Mouse (Mus musculus) stomach, postnatal 0 days (tissue): ENCODE measurements at regions not wholly inside any gene's neighbourhood (a gene's known extent, or its start where the extent isn't known, plus 50 kb on each side); places are given as distances from the start of the nearest gene placed in this dataset.

Experiments
- ATAC-seq: fragments of 200-750 bp; cut with Nextera tagmentation; 2 replicates; pipeline ENCODE4 v1.8.0; 2017; ENCODE audit not compliant: low FRiP score, low TSS enrichment
- DNase-seq: peaks from one replicate; pipeline ENCODE4 v3.0.0-alpha.2; 2016; ENCODE audit warnings: low spot score
- H3K27ac ChIP-seq: fragments of 300-500 bp; sonication (generic); replicated peaks from 2 replicates; pipeline ENCODE4 v1.5.1; 2014; ENCODE audit warnings: mild to moderate bottlenecking, control low read depth
- H3K27me3 ChIP-seq: fragments of 300-500 bp; sonication (generic); 2 replicates; pipeline ENCODE4 v1.6.1; 2014; ENCODE audit warnings: low read length; ENCODE audit not compliant: control insufficient read depth, insufficient read depth
- H3K36me3 ChIP-seq: fragments of 300-500 bp; sonication (generic); 2 replicates; pipeline ENCODE4 v1.6.1; 2014; ENCODE audit warnings: low read length, mixed read lengths; ENCODE audit not compliant: control insufficient read depth, insufficient read depth
- H3K4me1 ChIP-seq: fragments of 300-500 bp; sonication (generic); replicated peaks from 2 replicates; pipeline ENCODE4 v1.6.1; 2014; ENCODE audit warnings: antibody characterized with exemption; ENCODE audit not compliant: control insufficient read depth, insufficient read depth
- H3K4me2 ChIP-seq: fragments of 300-500 bp; sonication (generic); replicated peaks from 2 replicates; pipeline ENCODE4 v1.6.1; 2014; ENCODE audit warnings: low read depth, mild to moderate bottlenecking, control low read depth, moderate library complexity
- H3K4me3 ChIP-seq: fragments of 300-500 bp; sonication (generic); 2 replicates; pipeline ENCODE4 v1.5.1; 2014; ENCODE audit warnings: low read depth, low read length, control low read depth
- H3K9ac ChIP-seq: fragments of 300-500 bp; sonication (generic); 2 replicates; pipeline ENCODE4 v1.6.1; 2014; ENCODE audit warnings: mild to moderate bottlenecking, low read length, control low read depth, mixed read lengths
- H3K9me3 ChIP-seq: fragments of 300-500 bp; sonication (generic); 2 replicates; pipeline ENCODE4 v1.6.1; 2016; ENCODE audit warnings: low read length; ENCODE audit not compliant: control insufficient read depth
- CTCF ChIP-seq: IDR thresholded peaks from 2 replicates; pipeline ENCODE4 v1.5.1; 2016; ENCODE audit warnings: antibody characterized with exemption, low read depth, mild to moderate bottlenecking, moderate library complexity
- EP300 ChIP-seq: optimal IDR thresholded peaks from 2 replicates; pipeline ENCODE3; 2016; ENCODE audit warnings: antibody characterized with exemption
- WGBS: fragments of 180-500 bp; shearing (Covaris S2); extraction: QIAGEN DNeasy Blood & Tissue Kit; methylation state at CpG from one replicate; pipeline ENCODE4 v1.1.7; 2014; 5-methylcytosine and 5-hydroxymethylcytosine counted together

DNA sequence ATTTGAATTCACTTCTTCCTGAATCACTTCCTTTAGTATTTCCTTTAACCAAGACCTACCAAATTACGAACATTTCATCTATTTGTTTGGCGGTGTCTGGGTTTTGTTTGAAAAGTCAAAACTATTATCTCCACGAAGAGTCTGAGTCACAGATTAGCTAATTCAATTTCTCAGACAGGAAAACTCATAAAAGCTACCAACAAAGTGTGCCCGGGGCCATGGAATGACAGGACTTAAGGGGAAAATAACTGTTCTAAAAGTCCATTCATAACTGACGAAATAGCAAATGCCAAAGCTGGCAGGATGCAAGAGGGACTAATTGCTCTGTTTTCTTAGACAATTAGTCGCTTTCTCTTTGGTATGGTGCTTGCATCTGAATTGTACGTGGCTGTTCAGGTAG is 105.0 kb upstream of the Itga1 start:
- TF ChIP-seq EP300 (no peak), CTCF (no peak)
- H3K9ac ChIP-seq = no peak overlapping the region
- ATAC-seq (no peak), DNase-seq (no peak)
- H3K27ac ChIP-seq = no peak overlapping the region
- WGBS = 68% methylated on average over 7 of the region's 7 CpGs
- no peaks in the 10 kb centered on the region for H3K27me3 ChIP-seq
- no peaks in the 10 kb centered on the region for H3K36me3 ChIP-seq
- H3K9me3 ChIP-seq = no peaks in the 10 kb centered on the region
- no peaks in the 10 kb centered on the region for H3K4me1 ChIP-seq
- H3K4me2 ChIP-seq = no peak overlapping the region
- no peak overlapping the region for H3K4me3 ChIP-seq

DNA sequence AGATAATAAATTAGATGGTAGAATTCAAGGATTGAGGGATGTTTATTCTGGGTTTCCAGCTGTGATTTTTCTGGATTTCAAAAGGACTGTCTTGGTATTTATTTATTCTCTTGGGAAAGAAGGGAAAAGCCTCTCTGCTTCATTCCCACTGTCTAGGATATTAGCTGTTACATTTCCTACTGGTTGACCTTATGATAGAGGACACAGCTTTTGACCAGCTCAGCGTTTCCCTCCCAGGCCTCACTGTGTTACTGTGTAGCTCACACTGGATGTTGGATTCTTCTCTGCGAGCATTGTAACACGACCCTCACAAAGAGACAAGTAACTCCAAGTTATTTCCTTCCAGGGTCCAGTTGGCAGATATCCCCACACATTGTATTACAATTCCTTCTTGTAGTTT is 97.4 kb upstream of the Itga1 start:
- Histone ChIP-seq H3K4me2 (no peak overlapping the region), H3K4me1 (no peaks in the 10 kb centered on the region), H3K9me3 (no peaks in the 10 kb centered on the region), H3K27me3 (no peaks in the 10 kb centered on the region), H3K4me3 (no peak overlapping the region), H3K9ac (no peak overlapping the region), H3K36me3 (no peaks in the 10 kb centered on the region), H3K27ac (no peak overlapping the region)
- TF ChIP-seq EP300 = no peak
- TF ChIP-seq CTCF = no peak
- DNase-seq = no peak
- ATAC-seq = no peak
- WGBS = 24% methylated on average over 3 of the region's 3 CpGs

DNA sequence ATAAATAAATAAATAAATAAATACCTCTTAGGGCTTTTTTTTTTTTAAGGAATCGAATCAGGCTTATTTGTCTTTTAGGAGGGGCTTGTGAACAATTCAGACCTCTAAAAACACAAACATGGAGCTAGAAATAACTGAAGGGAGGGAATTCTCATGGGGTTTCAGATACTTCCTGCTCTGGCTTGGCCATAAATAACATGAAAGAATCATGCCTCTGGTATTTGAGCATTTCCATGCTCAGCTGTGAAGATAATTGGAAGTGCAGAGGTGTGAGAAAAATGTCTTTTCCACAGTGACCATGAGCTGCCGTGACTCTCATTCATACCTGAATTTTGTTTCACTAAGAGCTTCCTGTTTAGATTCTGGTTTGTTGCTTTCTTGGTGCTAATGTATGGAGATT is 86.3 kb upstream of the Itga1 start:
- Histone ChIP-seq H3K27me3 (no peaks in the 10 kb centered on the region), H3K36me3 (no peaks in the 10 kb centered on the region), H3K4me3 (no peak overlapping the region), H3K4me1 (no peaks in the 10 kb centered on the region), H3K27ac (no peak overlapping the region), H3K9me3 (no peaks in the 10 kb centered on the region), H3K9ac (no peak overlapping the region), H3K4me2 (no peak overlapping the region)
- TF ChIP-seq EP300 = no peak
- 50% methylated on average over 2 of the region's 2 CpGs for WGBS
- no peak for DNase-seq
- ATAC-seq = no peak

DNA sequence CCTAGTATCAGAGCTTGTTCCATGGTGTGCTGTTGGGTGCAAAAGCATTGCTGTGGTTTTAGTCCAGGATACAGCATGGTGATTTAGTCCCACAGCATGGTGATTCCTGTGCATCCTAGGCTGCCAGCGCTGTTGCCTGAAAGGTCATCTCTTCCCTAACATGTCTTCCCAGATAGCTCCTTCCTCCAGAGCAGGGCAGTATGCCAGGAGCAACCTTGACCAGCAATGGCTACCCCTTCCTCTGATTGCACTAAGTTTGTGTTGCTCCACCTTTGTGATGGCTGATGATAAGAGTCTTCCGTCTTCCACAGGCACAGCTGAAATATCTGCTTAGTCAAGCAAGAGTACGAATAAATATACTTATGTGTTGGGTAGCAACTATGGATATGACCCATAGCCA is 85.6 kb upstream of the Itga1 start:
- Histone ChIP-seq H3K4me2 (no peak overlapping the region), H3K9ac (no peak overlapping the region), H3K27ac (no peak overlapping the region), H3K4me3 (no peak overlapping the region), H3K27me3 (no peaks in the 10 kb centered on the region), H3K36me3 (no peaks in the 10 kb centered on the region), H3K4me1 (no peaks in the 10 kb centered on the region), H3K9me3 (no peaks in the 10 kb centered on the region)
- ATAC-seq (no peak), DNase-seq (no peak)
- TF ChIP-seq EP300 (no peak), CTCF (no peak)
- WGBS = 79% methylated on average over 3 of the region's 3 CpGs

DNA sequence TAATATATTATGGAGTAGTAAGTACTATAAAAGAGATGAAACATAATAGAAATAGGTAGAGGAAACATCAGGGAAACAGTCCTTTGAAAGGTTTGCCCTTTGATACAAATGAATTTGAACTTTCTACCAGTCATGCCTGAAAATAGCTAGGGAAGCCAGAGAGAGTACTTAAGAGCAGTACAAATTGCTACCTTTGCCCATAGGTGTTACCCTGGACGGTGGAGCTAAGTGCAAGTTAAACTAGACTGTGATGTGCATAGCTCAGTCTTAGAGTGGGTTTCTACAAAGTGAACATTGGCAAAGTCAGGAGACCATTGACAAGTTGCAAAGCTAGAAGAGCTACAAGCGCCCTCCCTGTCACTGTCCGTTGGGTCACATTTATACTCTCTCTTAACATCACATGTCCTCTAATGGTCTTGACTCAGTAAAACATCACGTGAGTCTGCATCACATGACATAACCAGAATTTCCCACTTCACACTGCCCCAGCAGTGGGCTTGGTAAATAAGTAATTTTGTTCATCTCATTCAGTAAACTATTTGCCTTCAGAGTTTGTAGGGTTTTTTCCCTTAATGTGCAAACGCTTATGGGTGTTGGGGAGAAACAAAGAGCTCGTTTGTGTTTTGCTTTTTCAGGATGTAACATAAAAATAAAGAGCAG is 80.6 kb upstream of the Itga1 start:
- Histone ChIP-seq H3K36me3 (no peaks in the 10 kb centered on the region), H3K27ac (no peak overlapping the region), H3K9ac (no peak overlapping the region), H3K4me1 (no peaks in the 10 kb centered on the region), H3K4me3 (no peak overlapping the region), H3K4me2 (no peak overlapping the region), H3K27me3 (no peaks in the 10 kb centered on the region), H3K9me3 (no peaks in the 10 kb centered on the region)
- whole genome bisulfite sequencing = 84% methylated on average over 6 of the region's 6 CpGs
- ATAC-seq (no peak), DNase-seq (no peak)
- TF ChIP-seq CTCF = no peak
- TF ChIP-seq EP300 = no peak

DNA sequence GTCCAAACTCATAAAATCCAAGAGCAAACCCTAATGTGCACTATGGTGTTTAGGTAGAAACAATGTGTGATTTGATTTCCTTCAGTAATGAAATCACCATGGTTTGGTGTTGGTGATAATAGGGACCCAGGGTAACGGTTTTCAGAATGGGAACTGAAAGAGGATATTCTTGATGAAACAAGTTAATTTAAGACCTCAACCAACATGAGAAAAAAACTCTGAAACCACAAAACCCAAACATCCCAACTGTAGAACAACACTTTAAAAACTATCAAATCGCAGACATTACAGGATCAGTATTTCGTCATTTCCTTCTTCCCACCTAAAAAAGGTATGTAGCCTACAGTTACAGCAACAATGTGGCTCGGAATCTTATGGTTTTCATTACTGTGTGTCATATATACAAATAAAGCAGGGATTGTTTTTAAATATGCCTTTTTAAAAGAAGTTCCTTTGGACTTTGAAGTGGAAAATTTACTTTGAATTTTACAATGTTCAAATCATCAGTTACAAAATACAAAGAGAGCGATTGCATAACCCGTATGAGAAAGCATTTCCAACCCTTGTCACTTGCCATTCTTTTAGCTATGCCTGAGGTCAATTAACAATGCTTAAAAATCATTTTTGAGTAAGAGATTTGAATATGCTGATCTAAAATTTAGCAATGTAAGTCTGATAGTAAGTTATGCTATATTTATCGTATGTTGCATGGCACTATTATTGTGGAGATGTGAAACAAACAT is 76.6 kb upstream of the Itga1 start:
- no peaks in the 10 kb centered on the region for H3K9me3 ChIP-seq
- H3K4me1 ChIP-seq = no peaks in the 10 kb centered on the region
- no peak overlapping the region for H3K4me3 ChIP-seq
- DNase-seq (no peak), ATAC-seq (no peak)
- H3K36me3 ChIP-seq = no peaks in the 10 kb centered on the region
- H3K4me2 ChIP-seq = no peak overlapping the region
- H3K27me3 ChIP-seq = no peaks in the 10 kb centered on the region
- H3K27ac ChIP-seq = no peak overlapping the region
- H3K9ac ChIP-seq = no peak overlapping the region
- 86% methylated on average over 7 of the region's 7 CpGs for WGBS
- TF ChIP-seq CTCF (no peak), EP300 (no peak)
